Mouse (Mus musculus): ENCODE data around the gene Clasp2. TPM values are rescaled to one million over a fixed set of nuclear protein-coding genes. Genes with fewer than 3 reads are reported as not detected.

Gene Clasp2
- total and polyA plus RNA-seq, 2 experiments: 2.6 to 17.4 TPM

DNA sequence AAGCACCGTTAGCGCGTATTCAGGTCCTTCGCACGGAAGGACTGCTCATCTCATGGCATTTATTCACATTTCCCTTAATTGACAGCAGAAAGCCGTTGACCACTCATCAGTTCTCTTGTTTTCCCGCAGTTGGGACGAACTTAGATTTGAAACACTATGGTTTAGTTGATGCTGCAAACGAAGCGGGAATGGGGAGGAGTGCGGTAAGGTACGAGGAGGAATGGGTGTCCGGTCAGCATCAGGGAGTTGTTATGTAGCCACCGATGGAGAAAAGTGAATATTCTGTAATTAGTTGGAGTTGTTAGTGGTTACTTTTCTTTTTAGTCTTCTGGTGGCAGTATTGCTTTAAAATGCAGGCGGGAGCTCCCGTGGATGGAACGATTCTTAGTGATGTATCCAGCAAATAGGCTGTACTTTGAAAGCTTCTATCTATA is 1.1 kb downstream of the Clasp2 start:
- Histone ChIP-seq H3K4me1 (ENCODE audit: control insufficient read depth, insufficient read depth, low read length) (peaks cover 8% of the 10 kb centered on the region), H3K27me3 (ENCODE audit: control insufficient read depth, insufficient read depth, low read length) (no peaks in the 10 kb centered on the region), H3K27ac (replicated peaks; ENCODE audit: insufficient read depth, low read depth, low read length) (no peak overlapping the region), H3K79me2 (ENCODE audit: control insufficient read depth, insufficient read depth, low read length) (peaks cover 19% of the 10 kb centered on the region; the same call in 1 of the 2 replicates), H3K36me3 (ENCODE audit: control insufficient read depth, insufficient read depth, low read length) (no peaks in the 10 kb centered on the region), H3K9ac (ENCODE audit: low read depth, low read length) (peak overlapping the region; percentile 57), H3K4me3 (ENCODE audit: insufficient read depth, low read depth, low read length) (peak overlapping the region; percentile 90; the same call in 1 of the 2 replicates)
- no peak for TF ChIP-seq POLR2A (IDR thresholded peaks at IDR 0.05; ENCODE audit: extremely low read depth, insufficient read depth, low read length)
- TF ChIP-seq CTCF (IDR thresholded peaks at IDR 0.05; ENCODE audit: low read depth, low read length): no peak
- 1% methylated on average over 17 of the region's 17 CpGs for WGBS
- peak; percentile 26 for DNase-seq (ENCODE audit: extremely low read depth, low read depth, low spot score)

DNA sequence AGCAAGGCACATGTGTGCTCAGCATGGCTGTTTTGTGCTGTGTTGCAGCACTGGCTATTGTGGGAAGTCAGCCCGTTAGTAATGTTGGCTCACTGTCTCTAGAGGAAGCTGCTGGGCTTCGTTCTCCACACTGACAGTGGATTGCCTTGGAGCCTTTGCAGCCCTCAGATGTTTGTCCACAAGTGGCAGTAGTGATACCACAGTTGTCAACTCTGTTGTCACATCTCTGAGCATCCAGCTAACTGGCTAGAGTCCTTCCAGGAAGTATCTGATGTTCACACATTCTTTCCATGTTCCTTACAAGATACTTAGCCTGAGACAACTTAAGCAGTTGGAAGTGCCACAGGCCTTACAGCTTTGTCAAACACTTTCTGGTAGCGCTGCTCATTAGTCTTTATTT is 2.0 kb downstream of the Clasp2 start:
- DNase-seq (ENCODE audit: extremely low read depth, low read depth, low spot score): no peak
- H3K79me2 ChIP-seq (ENCODE audit: control insufficient read depth, insufficient read depth, low read length): peaks cover 19% of the 10 kb centered on the region; the same call in 1 of the 2 replicates
- H3K36me3 ChIP-seq (ENCODE audit: control insufficient read depth, insufficient read depth, low read length): no peaks in the 10 kb centered on the region
- no peak overlapping the region for H3K27ac ChIP-seq (replicated peaks; ENCODE audit: insufficient read depth, low read depth, low read length)
- no peak overlapping the region for H3K4me3 ChIP-seq (ENCODE audit: insufficient read depth, low read depth, low read length)
- peaks cover 8% of the 10 kb centered on the region for H3K4me1 ChIP-seq (ENCODE audit: control insufficient read depth, insufficient read depth, low read length)
- TF ChIP-seq CTCF (IDR thresholded peaks at IDR 0.05; ENCODE audit: low read depth, low read length): no peak
- no peak for TF ChIP-seq POLR2A (IDR thresholded peaks at IDR 0.05; ENCODE audit: extremely low read depth, insufficient read depth, low read length)
- no peaks in the 10 kb centered on the region for H3K27me3 ChIP-seq (ENCODE audit: control insufficient read depth, insufficient read depth, low read length)
- WGBS: 58% methylated on average over 3 of the region's 3 CpGs
- no peak overlapping the region for H3K9ac ChIP-seq (ENCODE audit: low read depth, low read length)

DNA sequence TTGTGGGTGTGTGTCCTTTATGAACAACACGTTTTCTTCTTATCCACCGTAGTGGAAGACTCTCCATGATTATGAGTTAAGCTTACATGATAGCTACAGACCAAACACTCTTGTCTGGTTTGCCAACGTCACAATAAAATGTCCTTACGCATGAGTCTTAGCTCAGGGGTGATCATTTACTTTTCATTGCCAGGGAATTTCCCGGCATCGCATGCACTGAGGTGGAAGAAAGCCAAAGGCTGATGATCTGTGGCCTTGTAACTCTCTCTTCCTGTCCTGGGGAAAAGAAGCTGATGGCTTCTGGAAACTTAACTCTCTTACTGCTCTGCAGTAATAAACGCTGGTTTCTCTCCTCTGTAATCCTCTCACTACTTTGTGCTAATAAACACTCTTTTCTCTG is 8.1 kb downstream of the Clasp2 start:
- no peaks in the 10 kb centered on the region for H3K4me1 ChIP-seq (ENCODE audit: control insufficient read depth, insufficient read depth, low read length)
- peaks cover 11% of the 10 kb centered on the region; the same call in 1 of the 2 replicates for H3K79me2 ChIP-seq (ENCODE audit: control insufficient read depth, insufficient read depth, low read length)
- H3K27ac ChIP-seq (replicated peaks; ENCODE audit: insufficient read depth, low read depth, low read length): no peak overlapping the region
- TF ChIP-seq POLR2A (IDR thresholded peaks at IDR 0.05; ENCODE audit: extremely low read depth, insufficient read depth, low read length) (no peak), CTCF (IDR thresholded peaks at IDR 0.05; ENCODE audit: low read depth, low read length) (no peak)
- no peaks in the 10 kb centered on the region for H3K36me3 ChIP-seq (ENCODE audit: control insufficient read depth, insufficient read depth, low read length)
- peak; percentile 39 for DNase-seq (ENCODE audit: extremely low read depth, low read depth, low spot score)
- H3K4me3 ChIP-seq (ENCODE audit: insufficient read depth, low read depth, low read length): no peak overlapping the region
- 27% methylated on average over 7 of the region's 7 CpGs for WGBS
- H3K27me3 ChIP-seq (ENCODE audit: control insufficient read depth, insufficient read depth, low read length): no peaks in the 10 kb centered on the region
- no peak overlapping the region for H3K9ac ChIP-seq (ENCODE audit: low read depth, low read length)

DNA sequence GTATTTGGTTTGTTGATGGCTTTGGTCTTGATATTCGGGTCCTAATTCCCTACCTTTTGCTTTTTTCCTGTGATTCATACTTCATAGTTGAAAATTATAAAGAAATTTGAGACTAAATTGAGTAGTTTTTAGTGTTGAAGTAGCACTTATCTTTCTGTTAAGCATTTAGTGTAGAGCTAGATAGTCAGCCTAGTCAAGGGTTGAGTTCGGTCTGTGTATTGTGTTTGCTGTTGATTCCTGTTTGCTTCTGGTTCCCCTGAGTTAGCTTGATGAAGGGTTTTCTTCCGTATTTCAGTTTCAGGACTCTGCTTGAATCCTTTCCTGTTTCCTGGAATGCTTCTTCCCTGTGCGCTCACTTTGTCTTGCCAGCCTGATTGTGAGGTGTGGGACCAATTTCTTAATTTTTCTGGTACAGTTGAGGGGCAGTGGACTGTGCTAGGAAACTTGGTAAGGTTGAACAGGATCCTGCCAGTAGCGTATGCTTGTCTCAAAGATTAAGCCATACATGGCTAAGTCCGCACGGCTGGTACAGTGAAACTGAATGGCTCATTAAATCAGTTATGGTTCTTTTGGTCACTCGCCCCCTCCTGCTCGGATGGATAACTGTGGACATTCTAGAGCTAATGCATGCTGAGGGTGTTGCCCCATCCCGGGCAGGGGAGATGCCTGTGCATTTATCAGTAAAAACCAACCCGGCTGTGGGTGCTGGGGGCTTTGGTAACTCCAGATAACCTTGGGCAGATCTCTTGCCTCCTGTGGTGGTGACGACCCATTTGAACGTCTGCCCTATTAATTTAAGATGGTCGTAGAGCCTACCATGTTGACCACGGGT is 14.8 kb downstream of the Clasp2 start:
- H3K27ac ChIP-seq (replicated peaks; ENCODE audit: insufficient read depth, low read depth, low read length): no peak overlapping the region
- WGBS: 90% methylated on average over 15 of the region's 15 CpGs
- no peak overlapping the region for H3K4me3 ChIP-seq (ENCODE audit: insufficient read depth, low read depth, low read length)
- H3K36me3 ChIP-seq (ENCODE audit: control insufficient read depth, insufficient read depth, low read length): no peaks in the 10 kb centered on the region
- TF ChIP-seq CTCF (IDR thresholded peaks at IDR 0.05; ENCODE audit: low read depth, low read length) (no peak), POLR2A (IDR thresholded peaks at IDR 0.05; ENCODE audit: extremely low read depth, insufficient read depth, low read length) (no peak)
- no peaks in the 10 kb centered on the region; the same call in 1 of the 2 replicates for H3K79me2 ChIP-seq (ENCODE audit: control insufficient read depth, insufficient read depth, low read length)
- no peaks in the 10 kb centered on the region for H3K27me3 ChIP-seq (ENCODE audit: control insufficient read depth, insufficient read depth, low read length)
- no peak for DNase-seq (ENCODE audit: extremely low read depth, low read depth, low spot score)
- no peak overlapping the region for H3K9ac ChIP-seq (ENCODE audit: low read depth, low read length)
- H3K4me1 ChIP-seq (ENCODE audit: control insufficient read depth, insufficient read depth, low read length): no peaks in the 10 kb centered on the region

GRCm38 (mm10) chr9:113758472-113758871 is 17.2 kb downstream of the Clasp2 start:
- Histone ChIP-seq H3K4me1 (ENCODE audit: control insufficient read depth, insufficient read depth, low read length) (no peaks in the 10 kb centered on the region), H3K9ac (ENCODE audit: low read depth, low read length) (no peak overlapping the region), H3K27ac (replicated peaks; ENCODE audit: insufficient read depth, low read depth, low read length) (no peak overlapping the region), H3K36me3 (ENCODE audit: control insufficient read depth, insufficient read depth, low read length) (peaks cover 2% of the 10 kb centered on the region; the same call in 1 of the 2 replicates), H3K27me3 (ENCODE audit: control insufficient read depth, insufficient read depth, low read length) (no peaks in the 10 kb centered on the region), H3K79me2 (ENCODE audit: control insufficient read depth, insufficient read depth, low read length) (no peaks in the 10 kb centered on the region; the same call in 1 of the 2 replicates), H3K4me3 (ENCODE audit: insufficient read depth, low read depth, low read length) (no peak overlapping the region)
- WGBS: 96% methylated on average over 10 of the region's 10 CpGs
- no peak for TF ChIP-seq POLR2A (IDR thresholded peaks at IDR 0.05; ENCODE audit: extremely low read depth, insufficient read depth, low read length)
- DNase-seq (ENCODE audit: extremely low read depth, low read depth, low spot score): no peak

GRCm38 (mm10) chr9:113759684-113760083 is 18.4 kb downstream of the Clasp2 start:
- H3K27me3 ChIP-seq (ENCODE audit: control insufficient read depth, insufficient read depth, low read length): no peaks in the 10 kb centered on the region
- no peak overlapping the region for H3K4me3 ChIP-seq (ENCODE audit: insufficient read depth, low read depth, low read length)
- DNase-seq (ENCODE audit: extremely low read depth, low read depth, low spot score): no peak
- H3K36me3 ChIP-seq (ENCODE audit: control insufficient read depth, insufficient read depth, low read length): peaks cover 2% of the 10 kb centered on the region; the same call in 1 of the 2 replicates
- H3K27ac ChIP-seq (replicated peaks; ENCODE audit: insufficient read depth, low read depth, low read length): no peak overlapping the region
- no peak overlapping the region for H3K9ac ChIP-seq (ENCODE audit: low read depth, low read length)
- 100% methylated on average over 1 of the region's 1 CpGs for WGBS
- no peak for TF ChIP-seq POLR2A (IDR thresholded peaks at IDR 0.05; ENCODE audit: extremely low read depth, insufficient read depth, low read length)
- peak; percentile 37; the same call in 1 of the 2 replicates for TF ChIP-seq CTCF (IDR thresholded peaks at IDR 0.05; ENCODE audit: low read depth, low read length)
- no peaks in the 10 kb centered on the region; the same call in 1 of the 2 replicates for H3K79me2 ChIP-seq (ENCODE audit: control insufficient read depth, insufficient read depth, low read length)
- no peaks in the 10 kb centered on the region for H3K4me1 ChIP-seq (ENCODE audit: control insufficient read depth, insufficient read depth, low read length)

Data from liver, adult 2 months (tissue).